In genomic region chr3:93493992-93494391, GRCm38 (mm10) we compare ENCODE assay signal across 9 mouse cellular contexts. TPM values are rescaled to one million over a fixed set of nuclear protein-coding genes. Genes with fewer than 3 reads are reported as not detected.
DNase-seq lines count a peak whose midpoint lies in the region; ATAC-seq and TF ChIP-seq lines count a peak whose summit lies in the region.
"Had no signal": no experiment of that assay in that cellular context is flagged by ENCODE, and none has a peak within 500 bp of the region (broad histone marks: within the 10 kb centered on the region; RNA-seq: fewer than 3 reads in every experiment).

No protein-coding gene starts in this region.

- H3K4me1 ChIP-seq in kidney, adult 2 months (ENCODE audit: control insufficient read depth, insufficient read depth, low read length) = peaks cover 9% of the 10 kb centered on the region
- H3K4me1 ChIP-seq in limb, embryonic 10.5 days = no peaks in the 10 kb centered on the region
- no peaks in the 10 kb centered on the region for H3K4me1 ChIP-seq in midbrain, embryonic 14.5 days (ENCODE audit: control insufficient read depth, insufficient read depth, low read length)
- H3K4me1 ChIP-seq in stomach, embryonic 16.5 days (ENCODE audit: control insufficient read depth, insufficient read depth, low read length) = no peaks in the 10 kb centered on the region
- H3K4me1 ChIP-seq: embryonic facial prominence, embryonic 12.5 days had no signal

- TF ChIP-seq CTCF in kidney, adult 2 months (conservative IDR thresholded peaks at IDR 0.05; ENCODE audit: insufficient read depth, insufficient read length, low read depth, low read length) = peak; percentile 83

- no peak overlapping the region for H3K9ac ChIP-seq in midbrain, embryonic 14.5 days (replicated peaks; ENCODE audit: low read length)
- H3K9ac ChIP-seq in stomach, embryonic 16.5 days (ENCODE audit: low read length) = no peak overlapping the region
- H3K9ac ChIP-seq: embryonic facial prominence, embryonic 12.5 days had no signal

- peak; percentile 83 for ATAC-seq in midbrain, embryonic 14.5 days (ENCODE audit: low FRiP score, low TSS enrichment)
- peak; percentile 68; the same call in 1 of the 2 replicates for ATAC-seq in stomach, embryonic 16.5 days (ENCODE audit: insufficient read depth, low FRiP score)

- no peaks in the 10 kb centered on the region for H3K36me3 ChIP-seq in kidney, adult 2 months (ENCODE audit: control insufficient read depth, insufficient read depth, low read length)
- no peaks in the 10 kb centered on the region for H3K36me3 ChIP-seq in limb, embryonic 10.5 days
- no peaks in the 10 kb centered on the region for H3K36me3 ChIP-seq in midbrain, embryonic 14.5 days (ENCODE audit: control insufficient read depth, insufficient read depth, low read length)
- H3K36me3 ChIP-seq in stomach, embryonic 16.5 days (ENCODE audit: control insufficient read depth, insufficient read depth, low read length) = no peaks in the 10 kb centered on the region
- H3K36me3 ChIP-seq: embryonic facial prominence, embryonic 12.5 days had no signal

- no peaks in the 10 kb centered on the region for H3K27me3 ChIP-seq in kidney, adult 2 months (replicated peaks; ENCODE audit: control insufficient read depth, insufficient read depth, low read length)
- no peaks in the 10 kb centered on the region for H3K27me3 ChIP-seq in limb, embryonic 10.5 days (ENCODE audit: low read depth, poor library complexity, severe bottlenecking)
- H3K27me3 ChIP-seq in midbrain, embryonic 14.5 days (ENCODE audit: control insufficient read depth, insufficient read depth, low read length) = no peaks in the 10 kb centered on the region
- no peaks in the 10 kb centered on the region for H3K27me3 ChIP-seq in stomach, embryonic 16.5 days (ENCODE audit: control insufficient read depth, insufficient read depth, low read length)
- H3K27me3 ChIP-seq: embryonic facial prominence, embryonic 12.5 days had no signal

- H3K27ac ChIP-seq in kidney, adult 2 months (ENCODE audit: insufficient read depth, low read depth, low read length) = no peak overlapping the region
- no peak overlapping the region for H3K27ac ChIP-seq in limb, embryonic 10.5 days
- H3K27ac ChIP-seq in midbrain, embryonic 14.5 days (replicated peaks; ENCODE audit: low read depth, low read length) = no peak overlapping the region
- H3K27ac ChIP-seq in stomach, embryonic 16.5 days (ENCODE audit: low read length) = no peak overlapping the region
- H3K27ac ChIP-seq: embryonic facial prominence, embryonic 12.5 days had no signal

- no peak overlapping the region for H3K4me3 ChIP-seq in kidney, adult 2 months (ENCODE audit: insufficient read depth, low read depth, low read length)
- no peak overlapping the region for H3K4me3 ChIP-seq in limb, embryonic 10.5 days
- H3K4me3 ChIP-seq in midbrain, embryonic 14.5 days (replicated peaks; ENCODE audit: low read depth, low read length) = no peak overlapping the region
- H3K4me3 ChIP-seq in stomach, embryonic 16.5 days (replicated peaks; ENCODE audit: low read length) = no peak overlapping the region
- H3K4me3 ChIP-seq: embryonic facial prominence, embryonic 12.5 days had no signal

- TF ChIP-seq POLR2A in kidney, adult 2 months (IDR thresholded peaks at IDR 0.05; ENCODE audit: low read depth, low read length) = no peak

- H3K4me2 ChIP-seq in midbrain, embryonic 14.5 days (ENCODE audit: low read length) = no peak overlapping the region
- no peak overlapping the region for H3K4me2 ChIP-seq in stomach, embryonic 16.5 days (ENCODE audit: low read depth, low read length)
- H3K4me2 ChIP-seq: embryonic facial prominence, embryonic 12.5 days had no signal

- 2% methylated on average over 4 of the region's 4 CpGs for WGBS in kidney, adult 2 months
- 2% methylated on average over 4 of the region's 4 CpGs for WGBS in limb, embryonic 10.5 days
- WGBS in midbrain, embryonic 14.5 days = 2% methylated on average over 4 of the region's 4 CpGs
- under 1% methylated on average over 4 of the region's 4 CpGs for WGBS in stomach, embryonic 16.5 days

- no peaks in the 10 kb centered on the region for H3K9me3 ChIP-seq in limb, embryonic 10.5 days (replicated peaks)
- no peaks in the 10 kb centered on the region for H3K9me3 ChIP-seq in midbrain, embryonic 14.5 days (ENCODE audit: control insufficient read depth, low read length)
- H3K9me3 ChIP-seq in stomach, embryonic 16.5 days (replicated peaks; ENCODE audit: control insufficient read depth, low read length) = no peaks in the 10 kb centered on the region
- H3K9me3 ChIP-seq: embryonic facial prominence, embryonic 12.5 days had no signal

- peak; percentile 55 for DNase-seq in urinary bladder, postnatal 14 days (ENCODE audit: low spot score)
- no peak for DNase-seq in urinary bladder, postnatal 10 days (ENCODE audit: low spot score)
- DNase-seq in cerebellum, postnatal 14 days = peak; percentile 67 to 72
- peak; percentile 16 for DNase-seq in gastrocnemius, postnatal 10 days
- peak; percentile 79 for DNase-seq in kidney, adult 2 months
- DNase-seq in limb, embryonic 10.5 days (ENCODE audit: low spot score) = peak; percentile 36
- peak; percentile 93 for DNase-seq in midbrain, embryonic 14.5 days

RNA-seq across cellular contexts. Expression of gene Tchhl1, which starts 25.4 kb away (rescaled TPM):
- not detected for total RNA-seq in gastrocnemius, postnatal 10 days (2021)
- polyA plus RNA-seq in kidney, adult 2 months (2012; rRNA removed) = 0.34 and 0.47 TPM in 2 replicates
- polyA plus RNA-seq in limb, embryonic 10.5 days (2016; fragmentation: Nextera tagmentation; extraction: Ambion mirVana) = not detected in 2 replicates
- not detected in 2 replicates for polyA plus RNA-seq in midbrain, embryonic 14.5 days (2014; fragmentation: Nextera tagmentation; extraction: Ambion mirVana)
- not detected in 2 replicates for polyA plus RNA-seq in stomach, embryonic 16.5 days (2015; fragmentation: Nextera tagmentation; extraction: Ambion mirVana)
- polyA plus RNA-seq: embryonic facial prominence, embryonic 12.5 days had no signal

RNA-seq across cellular contexts. Expression of gene S100a11, which starts 26.3 kb away (rescaled TPM):
- total RNA-seq in gastrocnemius, postnatal 10 days (2021) = 100 to 1,000 TPM; 149 to 190 TPM
- 183 and 285 TPM in 2 replicates for polyA plus RNA-seq in kidney, adult 2 months (2012; rRNA removed)
- polyA plus RNA-seq in limb, embryonic 10.5 days (2016; fragmentation: Nextera tagmentation; extraction: Ambion mirVana) = 241 and 293 TPM in 2 replicates
- 94.0 and 157 TPM in 2 replicates for polyA plus RNA-seq in midbrain, embryonic 14.5 days (2014; fragmentation: Nextera tagmentation; extraction: Ambion mirVana)
- polyA plus RNA-seq in stomach, embryonic 16.5 days (2015; fragmentation: Nextera tagmentation; extraction: Ambion mirVana) = 2,104 and 2,339 TPM in 2 replicates

RNA-seq across cellular contexts. Expression of gene Tchh, which starts 51.9 kb away (rescaled TPM):
- total RNA-seq in gastrocnemius, postnatal 10 days (2021) = under 1 TPM; 0.25 to 0.35 TPM
- polyA plus RNA-seq in kidney, adult 2 months (2012; rRNA removed) = 0.83 and 1.5 TPM in 2 replicates
- 0.16 and 0.21 TPM in 2 replicates for polyA plus RNA-seq in limb, embryonic 10.5 days (2016; fragmentation: Nextera tagmentation; extraction: Ambion mirVana)
- 0.69 and 1.2 TPM in 2 replicates for polyA plus RNA-seq in midbrain, embryonic 14.5 days (2014; fragmentation: Nextera tagmentation; extraction: Ambion mirVana)
- 2.4 and 2.6 TPM in 2 replicates for polyA plus RNA-seq in stomach, embryonic 16.5 days (2015; fragmentation: Nextera tagmentation; extraction: Ambion mirVana)
